Mouse (Mus musculus) thymus, postnatal 0 days (tissue): ENCODE measurements at regions not wholly inside any gene's neighbourhood (a gene's known extent, or its start where the extent isn't known, plus 50 kb on each side); places are given as distances from the start of the nearest gene placed in this dataset.

ENCODE experiments used
- DNase-seq: peaks from one replicate; pipeline ENCODE4 v3.0.0-alpha.2; 2015; ENCODE audit warnings: low spot score

DNA sequence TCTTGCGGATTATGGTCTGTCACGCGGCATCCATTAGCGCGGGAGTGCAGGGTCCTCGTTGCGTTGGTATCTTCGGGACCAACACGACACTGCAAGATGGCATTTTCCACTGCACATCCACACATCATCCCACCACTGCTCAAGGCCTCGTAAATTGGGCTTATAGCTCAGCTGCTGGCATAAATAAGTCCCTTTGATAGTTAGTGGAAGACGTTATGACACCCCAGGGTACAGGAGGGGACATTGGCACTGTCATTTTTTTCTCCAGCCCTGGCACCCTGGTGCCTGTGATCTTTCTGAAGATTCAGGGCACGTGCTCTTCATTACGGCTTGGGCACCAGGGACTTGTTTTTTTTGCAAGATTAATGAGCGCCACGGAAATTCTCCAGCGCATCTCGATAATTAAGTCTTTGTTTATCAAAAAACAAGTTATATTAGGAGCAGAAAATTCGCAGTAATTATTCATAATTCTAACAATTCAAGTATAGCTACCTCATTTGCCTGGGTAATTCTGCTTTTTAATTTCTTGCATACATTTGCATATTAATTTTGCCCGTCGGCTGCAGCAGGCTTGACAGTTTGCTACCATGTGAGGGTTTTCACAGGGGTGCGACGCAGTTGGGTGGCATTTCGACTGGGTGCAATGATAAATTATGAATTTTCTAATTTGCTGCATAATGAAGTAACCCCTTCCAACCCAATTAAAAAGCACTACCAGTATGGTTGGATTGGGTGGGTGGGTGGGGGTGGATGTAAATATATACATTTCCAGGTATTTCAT is 119.1 kb downstream of the Vrk1 start:
- no peak for DNase-seq

GRCm38 (mm10) chr12:106130071-106130676 is 120.1 kb downstream of the Vrk1 start:
- no peak for DNase-seq

- DNase-seq = no peak
Observed at GRCm38 (mm10) chr12:106132715-106133114, 122.7 kb downstream of the Vrk1 start.

GRCm38 (mm10) chr12:106138466-106138865 is 128.4 kb downstream of the Vrk1 start:
- DNase-seq = no peak

DNA sequence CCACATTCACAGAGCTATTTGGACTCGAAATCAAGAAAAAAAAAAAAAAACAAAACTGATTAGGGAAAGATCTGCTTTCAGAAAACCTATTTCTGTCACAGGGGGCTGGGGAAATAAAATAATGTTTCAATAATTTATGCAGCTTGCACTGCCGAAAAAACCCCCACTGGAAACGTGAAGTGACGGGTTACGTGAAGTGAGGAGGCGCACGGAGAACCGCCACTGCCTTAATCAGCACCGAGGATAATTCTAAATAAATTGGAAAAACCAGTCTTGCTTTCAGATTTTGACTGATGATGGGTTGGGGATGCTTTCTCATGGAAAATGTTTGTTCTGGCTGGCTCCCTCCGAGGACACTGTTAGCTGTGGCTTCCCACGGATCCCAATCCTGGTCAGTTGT is 129.5 kb downstream of the Vrk1 start:
- no peak for DNase-seq

- DNase-seq = no peak
Observed at GRCm38 (mm10) chr12:106139927-106140326, 129.9 kb downstream of the Vrk1 start.

DNA sequence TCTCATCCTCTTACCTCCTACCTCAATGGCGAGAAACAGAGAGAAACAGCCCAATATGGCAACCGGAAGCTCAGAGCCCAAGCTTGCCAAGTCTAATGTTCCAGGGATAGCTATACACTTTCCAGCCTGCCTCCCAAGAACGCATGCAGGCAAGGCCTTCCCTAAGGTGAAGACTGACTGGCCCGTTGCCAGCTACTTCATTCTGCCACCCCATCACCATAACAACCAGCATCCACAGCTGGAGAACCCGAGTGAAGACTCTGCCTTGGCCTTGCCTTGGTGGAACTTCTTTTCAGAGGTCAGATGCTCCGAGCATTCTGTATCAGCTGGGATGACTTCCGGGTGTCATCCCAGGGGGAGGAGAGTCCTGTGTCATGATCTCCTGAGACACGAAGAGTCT is 130.6 kb downstream of the Vrk1 start:
- no peak for DNase-seq

- DNase-seq = no peak
Observed at GRCm38 (mm10) chr12:106143548-106143947, 133.5 kb downstream of the Vrk1 start.

GRCm38 (mm10) chr12:106156837-106157236 is 146.8 kb downstream of the Vrk1 start:
- no peak for DNase-seq

DNA sequence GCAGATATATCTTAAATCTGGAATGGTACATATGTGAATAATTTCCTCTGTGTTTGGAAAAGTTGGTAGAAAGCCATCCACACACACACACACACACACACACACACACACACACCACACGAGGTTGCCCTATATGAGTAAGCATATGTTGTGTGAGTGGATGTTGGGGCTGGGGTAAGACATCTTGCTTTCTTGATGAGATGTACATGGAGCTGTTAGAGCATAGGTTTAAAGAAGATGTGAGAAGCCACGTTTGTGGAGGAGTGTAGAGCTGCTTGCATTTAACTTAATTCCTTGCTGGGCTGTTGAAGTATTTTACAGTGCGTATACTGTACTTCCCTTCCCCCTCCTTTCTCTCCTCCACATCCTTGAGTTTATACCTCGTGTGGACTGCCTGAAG is 147.8 kb downstream of the Vrk1 start:
- no peak for DNase-seq

DNA sequence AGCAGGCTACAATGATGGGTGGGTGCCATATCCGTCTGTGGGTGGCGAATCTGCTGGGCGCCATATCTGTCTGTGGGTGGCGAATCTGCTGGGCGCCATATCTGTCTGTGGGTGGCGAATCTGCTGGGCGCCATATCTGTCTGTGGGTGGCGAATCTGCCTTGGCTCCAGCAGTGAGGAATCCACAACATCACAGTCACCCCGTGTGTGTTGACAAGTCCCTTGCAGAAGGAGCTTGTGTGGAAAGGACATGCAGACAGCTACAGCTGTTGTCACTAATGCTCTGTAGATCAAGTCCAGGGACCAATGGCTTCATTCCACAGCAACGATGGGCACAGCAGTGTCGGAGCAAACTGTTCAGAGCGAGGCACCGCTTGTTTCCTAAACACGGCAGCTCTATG is 148.6 kb downstream of the Vrk1 start:
- no peak for DNase-seq

DNA sequence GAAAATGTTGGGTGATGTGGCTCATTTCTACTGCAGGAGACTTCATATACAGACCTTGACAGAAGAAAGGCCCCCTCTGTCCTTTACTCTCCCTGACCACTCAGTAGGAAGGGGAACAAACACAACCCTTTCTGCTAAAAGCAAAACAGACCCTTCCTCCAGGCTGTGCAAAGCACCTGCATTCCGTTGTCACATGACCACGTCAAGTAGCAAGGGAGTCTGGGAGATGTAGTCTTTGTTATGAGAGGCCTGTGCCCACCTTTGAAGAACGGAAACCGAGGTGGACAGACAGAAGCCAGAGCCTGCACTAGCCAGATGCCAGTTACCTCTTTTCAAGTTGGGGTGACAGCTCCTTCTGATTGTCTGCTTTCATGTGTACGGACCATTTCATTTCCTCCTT is 161.3 kb downstream of the Vrk1 start:
- DNase-seq = no peak

- DNase-seq = no peak
Observed at GRCm38 (mm10) chr12:106173211-106173610, 163.2 kb downstream of the Vrk1 start.

DNA sequence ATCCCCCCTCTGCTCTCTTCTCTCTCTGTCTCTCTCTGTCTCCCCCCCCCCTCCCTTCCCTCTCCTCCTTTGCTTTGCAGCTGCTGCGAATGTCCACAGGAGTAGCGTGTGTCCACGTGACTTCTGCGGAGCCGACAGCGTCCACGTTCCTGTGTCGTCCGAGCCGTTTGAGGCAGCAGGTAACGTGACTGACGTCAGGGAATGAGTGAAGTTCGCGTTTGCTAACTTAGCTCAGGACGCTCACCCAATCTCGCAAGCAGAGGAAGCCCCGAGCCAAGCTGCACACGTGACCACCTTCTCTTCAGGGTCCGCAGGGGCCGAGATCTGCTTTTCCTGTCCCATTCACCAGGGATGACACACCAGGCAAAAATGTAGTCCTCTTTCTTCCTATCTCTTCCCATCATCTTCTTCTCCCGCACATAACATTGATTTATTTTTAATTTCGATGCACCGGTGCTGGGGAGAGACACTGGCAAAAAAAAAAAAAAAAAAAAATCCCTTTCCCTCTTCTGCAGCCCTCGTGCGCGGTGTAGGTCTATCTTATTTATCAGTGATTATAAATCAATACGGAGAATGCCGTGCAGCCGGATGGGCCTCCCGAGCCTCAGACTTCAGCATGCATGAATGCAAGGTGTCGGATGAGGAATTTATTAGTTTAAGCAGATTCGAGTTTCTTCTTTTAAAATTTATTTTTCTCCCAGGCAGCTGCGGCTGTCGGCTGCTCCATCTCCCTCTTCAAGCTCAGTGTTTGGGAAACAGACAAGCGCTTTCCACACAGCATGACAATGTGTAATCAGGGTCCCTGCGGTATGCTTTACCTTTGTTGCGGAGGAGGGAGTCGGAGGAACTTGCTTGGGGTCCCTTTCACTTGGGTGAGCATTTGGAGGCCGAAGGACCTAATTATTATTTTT is 164.3 kb downstream of the Vrk1 start:
- peak; percentile 13 for DNase-seq

DNA sequence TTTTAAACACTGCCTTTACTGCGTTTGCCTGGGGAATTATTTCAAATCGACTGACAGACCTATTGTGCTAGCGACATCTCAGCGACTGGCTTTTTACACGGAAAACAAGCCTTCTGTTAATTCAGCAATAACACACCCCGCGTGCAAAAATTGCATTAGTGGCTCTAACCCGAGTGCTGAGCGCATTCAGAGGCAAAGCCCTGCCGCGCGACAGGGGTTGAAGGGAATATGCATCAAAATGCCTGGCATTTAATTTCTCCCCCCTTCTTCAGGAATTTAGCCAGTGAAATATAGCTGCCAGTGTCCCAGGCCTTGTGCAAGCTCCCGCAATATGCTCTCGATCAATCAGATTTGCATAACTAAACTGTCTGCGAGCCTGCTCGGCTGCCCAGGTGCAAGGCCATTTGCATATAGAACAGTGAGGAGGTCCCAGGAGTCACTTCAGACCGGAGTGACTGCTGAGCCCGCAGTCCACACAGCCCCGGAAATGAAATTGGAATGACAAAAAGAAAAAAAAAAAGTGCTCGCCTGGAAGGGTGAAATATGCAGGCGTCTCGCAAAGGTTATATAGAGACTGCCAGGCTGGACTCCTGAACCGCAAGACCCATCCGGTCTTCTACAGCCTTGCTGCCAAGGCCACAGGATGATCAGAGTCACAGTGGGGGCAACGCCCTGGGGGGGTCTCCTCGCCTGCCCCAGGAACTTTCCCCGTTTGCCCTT is 165.1 kb downstream of the Vrk1 start:
- no peak for DNase-seq

- DNase-seq = no peak
Observed at GRCm38 (mm10) chr12:106177302-106177701, 167.3 kb downstream of the Vrk1 start.

- DNase-seq = no peak
Observed at GRCm38 (mm10) chr12:106177861-106178260, 167.8 kb downstream of the Vrk1 start.

DNA sequence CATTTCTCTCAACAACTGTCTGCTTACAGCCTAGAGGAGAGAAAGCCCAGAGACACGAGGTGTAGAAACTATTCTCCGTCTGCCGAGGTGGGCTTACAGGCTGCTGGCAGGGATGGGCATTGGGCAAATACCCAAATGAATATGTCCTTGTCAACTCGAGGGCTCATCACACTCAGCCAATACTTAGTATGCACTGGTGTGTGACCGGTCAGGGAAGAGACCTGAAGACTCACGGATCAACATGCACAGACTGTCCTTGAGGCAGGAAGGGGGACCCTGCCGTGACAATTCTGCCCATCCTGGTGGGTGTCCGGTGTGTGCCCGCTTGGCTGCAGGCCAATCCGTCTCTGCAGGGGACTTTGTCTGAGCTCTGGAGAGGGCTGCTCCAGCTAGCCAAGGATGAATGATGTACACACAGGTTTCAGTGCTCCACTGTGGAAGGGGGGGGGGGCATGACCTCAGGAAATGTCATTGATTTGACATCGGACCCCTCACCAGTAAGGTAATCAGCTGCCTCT is 168.7 kb downstream of the Vrk1 start:
- no peak for DNase-seq

GRCm38 (mm10) chr12:106182923-106183322 is 172.9 kb downstream of the Vrk1 start:
- no peak for DNase-seq

DNA sequence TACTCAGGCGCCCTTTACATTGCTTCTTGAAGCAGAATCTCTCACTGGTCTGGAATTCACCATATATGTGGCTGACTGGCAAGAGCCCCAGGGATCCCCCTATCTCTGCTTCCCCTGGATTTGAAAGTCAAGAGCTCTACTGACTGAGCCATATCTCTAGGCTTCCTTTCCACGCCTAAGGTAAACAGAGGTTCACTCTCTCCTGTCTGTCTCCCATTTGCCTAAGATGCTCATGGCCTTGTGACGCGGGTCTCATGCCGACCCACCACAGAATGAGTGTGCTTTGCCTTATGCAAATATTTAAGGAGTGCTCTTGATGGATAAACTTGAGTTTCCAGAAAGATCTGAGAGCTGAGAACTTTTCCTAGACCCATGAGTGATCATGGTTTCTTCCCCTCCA is 173.9 kb downstream of the Vrk1 start:
- DNase-seq = no peak

DNA sequence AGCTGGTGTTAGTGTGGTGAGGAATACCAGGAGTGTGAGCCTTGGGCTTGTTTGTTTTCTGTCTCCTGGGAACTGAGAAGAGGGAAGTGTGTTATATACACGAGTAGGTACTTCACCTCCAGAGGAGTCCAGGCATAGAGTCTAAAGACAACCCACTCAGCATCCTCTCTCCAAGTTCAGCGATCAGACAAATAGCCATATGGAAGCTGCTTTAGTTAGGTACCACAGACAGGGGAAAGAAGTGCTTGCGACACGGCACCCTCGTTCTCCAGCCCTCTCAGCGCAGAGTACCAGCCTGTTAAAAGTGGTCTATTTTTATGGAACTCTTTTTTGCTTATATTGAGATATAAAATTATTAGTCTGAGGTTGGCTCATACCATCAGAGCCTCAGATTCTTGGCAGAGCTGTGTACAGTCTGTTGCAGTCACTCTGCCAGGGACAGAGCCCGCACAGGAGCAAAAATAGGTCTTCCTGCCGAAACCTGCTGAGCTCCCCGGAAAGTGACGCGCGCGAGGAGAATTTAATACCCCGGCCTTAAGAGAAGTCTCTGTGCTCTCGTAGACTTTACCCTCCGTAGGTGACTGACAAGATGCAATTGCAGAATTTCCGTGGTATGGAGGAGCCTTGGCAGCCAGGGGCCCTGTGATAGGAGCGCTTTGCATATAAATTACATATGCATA is 175.5 kb downstream of the Vrk1 start:
- DNase-seq = no peak
